Mouse (Mus musculus): ENCODE results near the gene Preb.

Gene Preb

GRCm38 (mm10) chr5:30959966-30960501 lies at the start of gene Preb:
TSS of gene Preb (minus strand) at chr5:30960361.
- peak; percentile 99 to 100 for DNase-seq

GRCm38 (mm10) chr5:31004184-31004583 lies 44.0 kb upstream of the Preb start:
- peak; percentile 96 to 97 for DNase-seq

GRCm38 (mm10) chr5:31001560-31001959 lies 41.4 kb upstream of the Preb start:
- DNase-seq: no peak

GRCm38 (mm10) chr5:31000993-31001392 lies 40.8 kb upstream of the Preb start:
- no peak for DNase-seq

- DNase-seq: no peak
Observed at GRCm38 (mm10) chr5:31000122-31000521, 40.0 kb upstream of the Preb start.

- no peak for DNase-seq
Observed at GRCm38 (mm10) chr5:30999324-30999723, 39.2 kb upstream of the Preb start.

GRCm38 (mm10) chr5:30998306-30998705 lies 38.1 kb upstream of the Preb start:
- DNase-seq: peak; percentile 9 to 29

- no peak for DNase-seq
Observed at GRCm38 (mm10) chr5:30994910-30995635, 34.9 kb upstream of the Preb start.

GRCm38 (mm10) chr5:30994074-30994473 lies 33.9 kb upstream of the Preb start:
- no peak for DNase-seq

GRCm38 (mm10) chr5:30992980-30993676 lies 33.0 kb upstream of the Preb start:
- no peak for DNase-seq

- peak; percentile 16 to 21 for DNase-seq
Observed at GRCm38 (mm10) chr5:30982357-30982756, 22.2 kb upstream of the Preb start.

- peak in 1 of 2 experiments; percentile 10 for DNase-seq
Observed at GRCm38 (mm10) chr5:30974870-30975656, 14.9 kb upstream of the Preb start.

- DNase-seq: no peak
Observed at GRCm38 (mm10) chr5:30969440-30969839, 9.3 kb upstream of the Preb start.

GRCm38 (mm10) chr5:30968416-30968815 lies 8.3 kb upstream of the Preb start, which contains the start of gene Tcf23:
TSS of gene Tcf23 (plus strand) at chr5:30968662.
- no peak for DNase-seq

- DNase-seq: no peak
Observed at GRCm38 (mm10) chr5:30966189-30966588, 6.0 kb upstream of the Preb start.

- no peak for DNase-seq
Observed at GRCm38 (mm10) chr5:30963916-30964315, 3.8 kb upstream of the Preb start.

- no peak for DNase-seq
Observed at GRCm38 (mm10) chr5:30961545-30962505, 1.7 kb upstream of the Preb start.

- no peak for DNase-seq
Observed at GRCm38 (mm10) chr5:30960814-30961213, 653 bp upstream of the Preb start.

GRCm38 (mm10) chr5:30959198-30959854 lies 835 bp downstream of the Preb start:
- DNase-seq: peak in 1 of 2 experiments; percentile 6

- peak; percentile 14 to 23 for DNase-seq
Observed at GRCm38 (mm10) chr5:30957891-30958290, 2.3 kb downstream of the Preb start.

- peak in 1 of 2 experiments; percentile 16 for DNase-seq
Observed at GRCm38 (mm10) chr5:30955751-30956150, 4.4 kb downstream of the Preb start.

Data from cerebellum, postnatal 14 days (tissue).